Mouse (Mus musculus) heart, embryonic 11.5 days (tissue): Measurements from ENCODE around the gene Gm21985. TPM values are rescaled to one million over a fixed set of nuclear protein-coding genes. Genes with fewer than 3 reads are reported as not detected.

Experiments used
- ATAC-seq: fragments of 200-750 bp; cut with Nextera tagmentation; replicated peaks from 2 replicates; pipeline ENCODE4 v1.8.0; 2017; ENCODE audit warnings: moderate library complexity; ENCODE audit not compliant: insufficient number of reproducible peaks, low FRiP score, low TSS enrichment
- H3K27ac ChIP-seq: fragments of 300-500 bp; sonication (generic); 2 replicates; pipeline ENCODE4 v1.5.1; 2014; ENCODE audit warnings: mild to moderate bottlenecking, low read depth, low read length
- H3K27me3 ChIP-seq: fragments of 300-500 bp; sonication (generic); 2 replicates; pipeline ENCODE4 v1.6.1; 2014; ENCODE audit warnings: mild to moderate bottlenecking, low read length, mixed read lengths; ENCODE audit not compliant: control insufficient read depth, insufficient read depth
- H3K36me3 ChIP-seq: fragments of 300-500 bp; sonication (generic); 2 replicates; pipeline ENCODE4 v1.6.1; 2014; ENCODE audit warnings: mild to moderate bottlenecking, low read length, moderate library complexity, mixed read lengths; ENCODE audit not compliant: control insufficient read depth, insufficient read depth
- H3K4me1 ChIP-seq: fragments of 300-500 bp; sonication (generic); 2 replicates; pipeline ENCODE4 v1.6.1; 2014; ENCODE audit warnings: low read length; ENCODE audit not compliant: control insufficient read depth, insufficient read depth
- H3K4me2 ChIP-seq: fragments of 300-500 bp; sonication (generic); 2 replicates; pipeline ENCODE4 v1.6.1; 2014; ENCODE audit warnings: mild to moderate bottlenecking, moderate library complexity
- H3K4me3 ChIP-seq: fragments of 300-500 bp; sonication (generic); 2 replicates; pipeline ENCODE4 v1.5.1; 2014; ENCODE audit warnings: low read depth, low read length
- H3K9ac ChIP-seq: fragments of 300-500 bp; sonication (generic); 2 replicates; pipeline ENCODE4 v1.6.1; 2014; ENCODE audit warnings: mild to moderate bottlenecking, low read depth, low read length, moderate library complexity
- H3K9me3 ChIP-seq: fragments of 300-500 bp; sonication (generic); replicated peaks from 2 replicates; pipeline ENCODE4 v1.6.1; 2016; ENCODE audit warnings: low read length; ENCODE audit not compliant: control insufficient read depth
- WGBS: fragments of 180-500 bp; shearing (Covaris S2); extraction: QIAGEN DNeasy Blood & Tissue Kit; methylation state at CpG from one replicate; pipeline ENCODE4 v1.1.7; 2014; ENCODE audit not compliant: insufficient replicate concordance; 5-methylcytosine and 5-hydroxymethylcytosine counted together
- polyA plus RNA-seq: library from polyadenylated mRNA; unstranded; fragments of >200 nt; fragmentation: Nextera tagmentation; extraction: Ambion mirVana; gene quantifications from 2 replicates; pipeline ENCODE4 v1.2.1, GENCODE M21; 2014

Gm21985 gene
- polyA plus RNA-seq, 1 experiment from 2014 or later, result 0.06 TPM

DNA sequence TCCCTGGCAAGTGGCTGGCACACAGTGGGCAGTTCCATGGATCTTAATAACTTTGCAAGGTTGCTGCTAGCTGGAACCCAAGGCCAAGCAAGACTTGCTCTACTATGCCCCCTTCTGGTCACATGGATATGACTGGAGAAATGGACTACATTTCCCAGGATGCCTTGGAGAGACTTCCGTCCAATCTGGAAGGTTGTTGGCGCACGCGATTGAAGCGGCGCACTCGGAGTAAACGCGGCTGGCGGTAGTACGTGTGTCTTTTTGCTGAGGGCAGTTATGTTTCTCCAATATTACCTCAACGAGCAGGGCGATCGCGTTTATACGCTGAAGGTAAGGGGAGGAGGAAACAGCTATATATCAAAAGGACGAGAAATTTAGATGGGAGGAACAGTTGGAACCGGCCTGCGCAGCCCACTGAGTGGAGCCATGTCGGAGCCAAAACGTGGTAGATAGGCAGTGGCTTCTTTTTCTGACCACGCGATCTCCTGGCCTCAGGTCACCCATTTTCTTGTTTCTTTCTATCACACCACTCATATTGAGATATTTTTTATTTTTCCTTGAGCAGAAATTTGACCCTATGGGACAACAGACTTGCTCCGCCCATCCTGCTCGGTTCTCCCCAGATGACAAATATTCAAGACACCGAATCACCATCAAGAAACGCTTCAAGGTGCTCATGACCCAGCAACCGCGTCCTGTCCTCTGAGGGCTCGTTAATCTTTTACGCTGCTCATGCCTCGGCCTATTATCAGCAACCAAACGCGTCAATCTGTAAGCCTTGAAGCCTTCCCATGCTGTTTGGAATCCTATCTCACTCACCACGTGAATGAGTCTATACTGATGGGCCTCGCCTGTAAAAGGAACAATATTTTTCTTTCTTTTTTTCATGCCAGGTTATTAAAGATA is 4.1 kb upstream of the Gm21985 start, which contains the start of gene Nop10:
Gene Nop10 (plus strand): TSS at position 179 of the 906 bp plus-strand sequence.
- Histone ChIP-seq H3K9ac (peak within 1 kb of the TSS; percentile 82), H3K4me1 (no peaks in the 10 kb centered on the region), H3K36me3 (no peaks in the 10 kb centered on the region), H3K4me2 (peak within 1 kb of the TSS; percentile 76), H3K9me3 (no peaks in the 10 kb centered on the region), H3K4me3 (peak within 1 kb of the TSS; percentile 70), H3K27ac (peak within 1 kb of the TSS; percentile 43; the same call in 1 of the 2 replicates), H3K27me3 (no peaks in the 10 kb centered on the region)
- peak; percentile 44; the same call in 1 of the 2 replicates for ATAC-seq
- under 1% methylated on average over 36 of the region's 36 CpGs for WGBS

DNA sequence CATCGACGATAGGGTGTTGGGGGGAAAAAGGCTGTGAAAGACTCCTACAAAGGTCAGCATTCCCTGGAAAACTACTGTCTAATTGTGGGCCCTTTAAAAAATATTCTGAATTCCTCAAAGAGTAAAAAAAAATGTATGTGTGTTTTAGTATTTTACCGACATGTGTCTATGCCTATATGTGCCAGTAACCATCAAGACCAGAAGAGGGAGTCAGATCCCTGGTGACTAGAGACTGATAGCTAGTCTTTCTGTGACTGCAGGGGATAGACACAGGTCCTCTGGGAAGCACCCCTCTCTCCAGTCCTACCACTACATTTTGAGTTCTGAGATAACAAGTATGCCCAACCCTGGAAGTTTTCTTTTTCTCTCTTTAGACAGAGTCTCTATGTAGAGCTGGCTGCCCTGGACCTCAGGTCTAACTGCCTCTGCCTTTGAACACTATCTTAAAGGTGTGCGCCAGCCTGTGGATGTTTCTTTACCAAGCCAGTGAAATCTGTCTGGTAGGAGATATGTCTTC is 3.3 kb upstream of the Gm21985 start:
- Histone ChIP-seq H3K27me3 (no peaks in the 10 kb centered on the region), H3K4me3 (peak overlapping the region; percentile 70), H3K4me1 (no peaks in the 10 kb centered on the region), H3K36me3 (no peaks in the 10 kb centered on the region), H3K9me3 (no peaks in the 10 kb centered on the region), H3K9ac (peak overlapping the region; percentile 82), H3K4me2 (peak overlapping the region; percentile 76), H3K27ac (no peak overlapping the region)
- ATAC-seq, result no peak
- WGBS, result 31% methylated on average over 4 of the region's 4 CpGs

DNA sequence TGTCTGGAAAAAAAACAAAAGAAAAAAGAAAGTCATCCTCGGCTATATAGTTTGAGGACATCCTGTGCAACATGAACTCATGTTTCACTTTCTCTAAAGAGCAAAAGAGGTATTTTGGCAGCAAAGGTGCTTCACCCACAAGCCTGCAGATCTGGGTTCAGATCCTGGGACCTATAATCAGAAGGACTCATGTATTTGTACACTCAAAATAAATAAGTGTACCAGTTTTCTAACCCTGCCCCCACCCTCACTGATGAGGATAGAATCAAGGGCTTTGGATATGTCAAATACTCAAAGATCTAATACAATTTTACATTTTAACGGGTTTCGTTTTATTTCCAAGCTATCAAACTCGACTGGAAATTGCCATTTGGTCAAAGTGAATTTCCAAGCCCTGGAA is 1.8 kb upstream of the Gm21985 start:
- WGBS, result 69% methylated on average over 4 of the region's 4 CpGs
- ATAC-seq, result no peak
- Histone ChIP-seq H3K27ac (no peak overlapping the region), H3K4me1 (no peaks in the 10 kb centered on the region), H3K9me3 (no peaks in the 10 kb centered on the region), H3K9ac (no peak overlapping the region), H3K4me2 (no peak overlapping the region), H3K4me3 (no peak overlapping the region), H3K27me3 (no peaks in the 10 kb centered on the region), H3K36me3 (no peaks in the 10 kb centered on the region)

DNA sequence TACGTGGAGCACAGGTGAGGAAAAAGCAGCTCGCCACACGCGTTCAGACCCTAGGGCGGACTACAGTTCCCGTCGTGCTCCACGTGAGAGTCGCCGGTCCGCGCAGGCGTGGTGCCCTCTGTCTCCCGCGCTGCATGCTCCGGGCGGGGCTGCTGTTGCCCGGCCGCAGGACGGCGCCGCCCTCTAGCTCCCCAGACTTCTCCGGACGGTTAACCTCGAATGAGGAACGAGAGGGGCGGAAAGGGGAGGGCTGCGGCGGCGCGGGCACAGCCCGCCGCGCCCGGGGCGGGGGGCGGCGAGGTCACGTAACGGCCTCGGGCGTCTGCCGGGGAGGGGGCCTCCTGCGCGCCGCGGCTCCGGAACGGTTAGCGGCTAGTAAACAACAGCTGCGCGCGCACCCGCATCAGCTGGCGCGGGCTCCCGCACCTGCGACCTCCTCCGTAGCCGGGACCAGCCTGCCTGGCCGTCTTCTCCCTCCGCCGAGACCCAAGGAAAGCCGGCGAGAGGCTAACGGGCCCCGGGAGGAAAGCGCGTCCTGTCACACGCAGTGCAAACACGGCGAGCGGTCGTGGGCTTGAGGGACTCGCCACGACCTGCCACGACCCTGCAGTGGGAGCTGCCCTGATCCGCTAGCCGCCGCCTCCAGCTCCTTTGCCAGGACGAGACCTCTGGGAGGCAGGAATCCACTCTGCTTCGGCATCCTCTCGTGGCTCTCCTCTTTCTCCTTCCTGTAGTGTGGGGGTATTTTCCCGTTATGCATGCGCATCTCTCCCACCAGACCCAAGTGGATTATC is 469 bp upstream of the Gm21985 start, which contains the start of gene Slc12a6:
Gene Slc12a6 (plus strand): TSS at position 378 of the 794 bp plus-strand sequence.
- under 1% methylated on average over 81 of the region's 85 CpGs for WGBS
- peak within 1 kb of the TSS; percentile 91 for H3K4me2 ChIP-seq
- no peaks in the 10 kb centered on the region for H3K27me3 ChIP-seq
- no peaks in the 10 kb centered on the region for H3K4me1 ChIP-seq
- no peaks in the 10 kb centered on the region for H3K9me3 ChIP-seq
- peak within 1 kb of the TSS; percentile 85 for H3K4me3 ChIP-seq
- peak within 1 kb of the TSS; percentile 88 for H3K9ac ChIP-seq
- H3K27ac ChIP-seq, result peak within 1 kb of the TSS; percentile 91
- H3K36me3 ChIP-seq, result no peaks in the 10 kb centered on the region
- ATAC-seq, result peak; percentile 94

DNA sequence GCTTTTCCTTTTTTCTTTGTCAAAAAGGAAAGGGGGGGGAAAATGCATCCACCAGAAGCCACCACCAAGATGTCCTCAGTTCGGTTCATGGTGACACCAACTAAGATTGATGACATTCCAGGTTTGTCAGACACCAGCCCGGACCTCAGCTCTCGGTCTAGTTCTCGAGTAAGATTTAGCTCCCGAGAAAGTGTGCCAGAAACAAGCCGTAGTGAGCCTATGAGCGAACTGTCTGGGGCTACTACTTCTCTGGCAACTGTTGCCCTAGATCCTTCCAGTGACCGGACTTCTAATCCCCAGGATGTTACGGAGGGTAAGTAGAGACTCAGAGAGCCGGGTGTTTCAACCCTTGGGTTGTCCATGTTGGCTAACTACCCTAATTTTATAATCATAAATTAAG is 666 bp downstream of the Gm21985 start:
- Histone ChIP-seq H3K4me1 (no peaks in the 10 kb centered on the region), H3K9me3 (no peaks in the 10 kb centered on the region), H3K4me2 (peak overlapping the region; percentile 91), H3K27ac (0 out of 2 replicates have a peak overlapping the region, but pooled peaks have one; percentile 15), H3K9ac (peak overlapping the region; percentile 88), H3K4me3 (peak overlapping the region; percentile 85), H3K27me3 (no peaks in the 10 kb centered on the region), H3K36me3 (no peaks in the 10 kb centered on the region)
- WGBS, result 36% methylated on average over 10 of the region's 10 CpGs
- no peak for ATAC-seq

DNA sequence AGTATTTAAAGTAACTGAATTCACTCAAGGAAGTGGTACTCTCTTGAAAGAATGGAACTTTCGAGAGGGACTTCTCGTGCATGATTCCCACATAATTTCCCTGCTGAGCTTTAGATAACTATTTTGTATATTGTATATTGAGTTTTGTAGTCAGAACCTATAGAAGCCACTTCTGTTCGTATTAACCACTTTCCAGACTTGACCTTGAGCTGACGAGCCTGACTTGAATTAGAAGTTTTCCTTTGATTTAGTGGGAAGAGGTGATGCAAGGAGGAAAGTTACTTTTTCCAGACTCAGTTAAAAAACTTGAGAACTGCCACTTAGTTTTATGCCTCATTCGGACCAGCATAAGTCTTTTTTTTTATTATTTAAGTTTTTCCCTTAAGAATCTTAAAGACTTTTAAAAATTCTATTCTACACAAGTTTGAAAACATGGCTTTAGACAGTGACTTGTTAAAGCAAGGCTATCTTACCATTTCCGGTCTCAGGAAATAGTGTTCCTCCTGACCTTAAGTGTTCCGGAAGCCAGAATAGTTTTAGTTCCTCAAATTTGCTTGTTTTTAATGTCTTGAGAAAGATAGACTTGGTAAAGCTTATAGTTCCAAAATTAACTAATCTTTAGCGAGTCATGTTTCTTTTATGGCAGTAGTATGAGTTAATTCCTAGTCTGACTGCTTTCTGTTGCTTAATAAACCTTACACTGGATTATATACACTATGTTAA is 1.6 kb downstream of the Gm21985 start:
- 64% methylated on average over 8 of the region's 8 CpGs for WGBS
- Histone ChIP-seq H3K4me2 (peak overlapping the region; percentile 91), H3K9me3 (no peaks in the 10 kb centered on the region), H3K4me1 (no peaks in the 10 kb centered on the region), H3K9ac (no peak overlapping the region), H3K4me3 (peak overlapping the region; percentile 85), H3K27me3 (no peaks in the 10 kb centered on the region), H3K36me3 (no peaks in the 10 kb centered on the region), H3K27ac (no peak overlapping the region)
- ATAC-seq, result no peak

DNA sequence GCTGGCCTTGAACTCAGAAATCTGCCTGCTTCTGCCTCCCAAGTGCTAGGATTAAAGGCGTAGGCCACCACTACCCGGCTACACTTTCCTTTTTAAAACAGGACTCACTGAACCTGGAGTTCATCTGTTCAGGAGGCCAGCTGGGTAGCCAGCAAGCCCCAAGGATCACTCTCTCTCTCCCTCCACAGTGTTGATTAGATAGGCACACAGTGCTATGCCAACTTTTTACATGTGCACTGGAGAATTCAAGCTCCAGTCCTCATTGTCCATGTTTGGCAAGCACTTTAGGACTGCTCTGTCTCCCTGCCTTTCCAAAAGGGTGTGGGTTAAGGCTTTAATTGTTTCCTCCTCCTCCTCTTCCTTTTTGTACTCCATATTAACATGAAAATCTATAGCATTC is 3.9 kb downstream of the Gm21985 start:
- Histone ChIP-seq H3K9ac (no peak overlapping the region), H3K4me3 (no peak overlapping the region), H3K27me3 (no peaks in the 10 kb centered on the region), H3K9me3 (no peaks in the 10 kb centered on the region), H3K36me3 (no peaks in the 10 kb centered on the region), H3K4me2 (no peak overlapping the region), H3K27ac (no peak overlapping the region), H3K4me1 (no peaks in the 10 kb centered on the region)
- WGBS, result 73% methylated on average over 2 of the region's 2 CpGs
- no peak for ATAC-seq

DNA sequence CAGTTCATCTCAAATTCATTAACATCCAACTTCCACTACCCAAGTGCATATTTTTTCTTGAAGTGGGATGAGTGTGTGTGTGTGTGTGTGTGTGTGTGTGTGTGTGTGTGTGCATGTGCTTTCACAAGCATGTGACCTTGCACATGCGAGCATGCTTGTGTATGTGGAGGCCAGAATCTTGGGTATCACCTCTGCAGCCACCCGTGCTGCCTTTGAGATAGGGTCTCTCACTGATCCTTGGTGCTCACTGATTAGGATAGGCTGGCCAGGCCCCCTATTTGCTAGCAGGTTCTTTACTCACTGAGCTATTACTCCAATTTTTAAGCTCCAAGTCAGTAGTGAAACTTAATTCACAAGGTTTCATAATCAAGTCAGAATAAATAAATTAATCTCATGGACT is 6.8 kb downstream of the Gm21985 start:
- Histone ChIP-seq H3K4me3 (no peak overlapping the region), H3K27me3 (no peaks in the 10 kb centered on the region), H3K9ac (no peak overlapping the region), H3K4me2 (no peak overlapping the region), H3K9me3 (no peaks in the 10 kb centered on the region), H3K4me1 (no peaks in the 10 kb centered on the region), H3K27ac (no peak overlapping the region), H3K36me3 (no peaks in the 10 kb centered on the region)
- no peak for ATAC-seq
- 73% methylated on average over 2 of the region's 2 CpGs for WGBS
